Mouse (Mus musculus) lung, postnatal 0 days (tissue): Measurements from ENCODE around the gene Mblac2. TPM values are rescaled to one million over a fixed set of nuclear protein-coding genes. Genes with fewer than 3 reads are reported as not detected.
A peak's percentile ranks its signal among the peaks of the same experiment; 100 is the strongest.
"Not testable (repeated sequence)": the region's sequence is repeated elsewhere in the genome, so short reads cannot be mapped to it uniquely, and the experiment has no call there.

Experiments
- ATAC-seq: fragments of 200-750 bp; cut with Nextera tagmentation; 2 replicates; pipeline ENCODE4 v1.8.0; 2017; ENCODE audit warnings: moderate library complexity
- DNase-seq: peaks from one replicate; pipeline ENCODE4 v3.0.0-alpha.2; 2016; ENCODE audit warnings: low spot score
- H3K27ac ChIP-seq: fragments of 300-500 bp; sonication (generic); 2 replicates; pipeline ENCODE4 v1.5.1; 2014; ENCODE audit warnings: antibody characterized with exemption, mild to moderate bottlenecking, low read length, mixed read lengths
- H3K27me3 ChIP-seq: fragments of 300-500 bp; sonication (generic); replicated peaks from 2 replicates; pipeline ENCODE4 v1.6.1; 2014; ENCODE audit warnings: low read length, mixed read lengths; ENCODE audit not compliant: insufficient read depth
- H3K36me3 ChIP-seq: fragments of 300-500 bp; sonication (generic); 2 replicates; pipeline ENCODE4 v1.6.1; 2014; ENCODE audit warnings: low read length, mixed read lengths; ENCODE audit not compliant: insufficient read depth
- H3K4me1 ChIP-seq: fragments of 300-500 bp; sonication (generic); 2 replicates; pipeline ENCODE4 v1.6.1; 2014; ENCODE audit warnings: antibody characterized with exemption, low read depth, low read length, mixed read lengths; ENCODE audit not compliant: insufficient read depth
- H3K4me2 ChIP-seq: fragments of 300-500 bp; sonication (generic); replicated peaks from 2 replicates; pipeline ENCODE4 v1.6.1; 2014; ENCODE audit warnings: low read depth, mild to moderate bottlenecking, low read length, moderate library complexity, mixed read lengths
- H3K4me3 ChIP-seq: fragments of 300-500 bp; sonication (generic); 2 replicates; pipeline ENCODE4 v1.5.1; 2014; ENCODE audit warnings: low read depth, low read length
- H3K9ac ChIP-seq: fragments of 300-500 bp; sonication (generic); replicated peaks from 2 replicates; pipeline ENCODE4 v1.6.1; 2014; ENCODE audit warnings: low read depth, mild to moderate bottlenecking
- H3K9me3 ChIP-seq: fragments of 300-500 bp; sonication (generic); 2 replicates; pipeline ENCODE4 v1.6.1; 2016; ENCODE audit warnings: low read length, mixed read lengths
- CTCF ChIP-seq: IDR thresholded peaks from 2 replicates; pipeline ENCODE4 v1.5.1; 2016; ENCODE audit warnings: antibody characterized with exemption, mild to moderate bottlenecking
- EP300 ChIP-seq: IDR thresholded peaks from 2 replicates; pipeline ENCODE4 v1.6.1; 2016; ENCODE audit warnings: antibody characterized with exemption, mild to moderate bottlenecking, control low read depth
- WGBS: fragments of 180-500 bp; shearing (Covaris S2); extraction: QIAGEN DNeasy Blood & Tissue Kit; methylation state at CpG from one replicate; pipeline ENCODE4 v1.1.7; 2014; 5-methylcytosine and 5-hydroxymethylcytosine counted together
- polyA plus RNA-seq: library from polyadenylated mRNA; unstranded; fragments of >200 nt; fragmentation: Nextera tagmentation; extraction: Ambion mirVana; gene quantifications from 2 replicates; pipeline ENCODE4 v1.2.1, GENCODE M21; 2015

Gene Mblac2
- polyA plus RNA-seq, 1 experiment from 2014 or later: 6.5 TPM

DNA sequence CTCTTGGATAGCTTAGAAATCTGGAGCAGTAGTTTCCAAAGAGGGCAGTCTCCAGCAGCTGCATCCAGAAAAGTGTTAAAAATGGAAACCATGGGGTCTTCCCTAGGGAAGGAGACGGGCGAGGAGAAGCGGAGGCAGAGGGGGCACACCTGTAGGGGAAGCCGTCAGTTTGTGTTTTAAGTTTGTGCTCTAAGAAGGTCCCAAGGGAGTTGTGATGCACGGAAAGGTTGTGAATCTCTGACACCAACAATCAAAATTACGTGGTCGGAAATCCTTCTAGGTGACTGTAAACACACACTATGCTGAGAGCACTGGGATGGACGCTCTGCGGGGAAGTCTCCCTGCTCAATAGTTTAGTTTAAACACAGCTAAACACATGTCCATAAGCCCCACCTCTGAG, 7.5 kb upstream of the Mblac2 start:
- Histone ChIP-seq H3K9ac (no peak overlapping the region), H3K4me2 (no peak overlapping the region), H3K4me1 (no peaks in the 10 kb centered on the region), H3K27ac (no peak overlapping the region), H3K9me3 (no peaks in the 10 kb centered on the region), H3K4me3 (no peak overlapping the region), H3K27me3 (no peaks in the 10 kb centered on the region), H3K36me3 (no peaks in the 10 kb centered on the region)
- 78% methylated on average over 9 of the region's 9 CpGs for WGBS
- TF ChIP-seq EP300 (no peak), CTCF (no peak)
- ATAC-seq (no peak), DNase-seq (no peak)

GRCm38 (mm10) chr13:81706311-81706710, 4.8 kb upstream of the Mblac2 start:
- Histone ChIP-seq H3K9me3 (no peaks in the 10 kb centered on the region), H3K9ac (no peak overlapping the region), H3K27ac (no peak overlapping the region), H3K27me3 (no peaks in the 10 kb centered on the region), H3K4me1 (no peaks in the 10 kb centered on the region), H3K4me2 (no peak overlapping the region), H3K4me3 (no peak overlapping the region), H3K36me3 (no peaks in the 10 kb centered on the region)
- WGBS: 95% methylated on average over 5 of the region's 5 CpGs
- ATAC-seq (no peak), DNase-seq (no peak)
- TF ChIP-seq CTCF (no peak), EP300 (no peak)

DNA sequence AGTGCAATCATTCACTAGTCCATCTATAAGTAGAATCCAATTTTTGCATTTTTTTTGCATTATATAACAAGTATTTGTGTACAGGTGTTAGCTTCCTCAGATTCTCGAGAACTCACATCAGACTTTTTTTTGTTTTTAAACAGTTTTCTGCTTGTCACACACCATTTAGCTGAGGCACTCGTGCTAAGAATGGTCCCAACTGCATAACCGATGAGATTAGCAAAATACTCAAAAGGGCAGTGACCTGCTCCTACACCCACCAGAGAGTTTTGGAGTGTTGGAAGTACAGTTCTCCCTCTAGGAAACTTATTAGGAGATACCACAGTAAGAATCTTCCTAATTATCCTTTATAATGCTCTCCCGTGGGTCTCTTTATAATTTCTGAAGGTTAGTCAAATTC, 1.3 kb upstream of the Mblac2 start:
- Histone ChIP-seq H3K4me3 (no peak overlapping the region), H3K27me3 (no peaks in the 10 kb centered on the region), H3K9me3 (no peaks in the 10 kb centered on the region), H3K36me3 (no peaks in the 10 kb centered on the region), H3K4me1 (no peaks in the 10 kb centered on the region), H3K27ac (no peak overlapping the region), H3K9ac (peak overlapping the region; percentile 17; the same call in 1 of the 2 replicates), H3K4me2 (peak overlapping the region; percentile 98; the same call in 1 of the 2 replicates)
- DNase-seq (no peak), ATAC-seq (no peak)
- WGBS: 32% methylated on average over 4 of the region's 4 CpGs
- TF ChIP-seq EP300 (no peak), CTCF (no peak)

GRCm38 (mm10) chr13:81710266-81710665, 875 bp upstream of the Mblac2 start:
- peak overlapping the region; percentile 98 for H3K4me2 ChIP-seq
- no peaks in the 10 kb centered on the region for H3K4me1 ChIP-seq
- H3K27ac ChIP-seq: no peak overlapping the region
- ATAC-seq (no peak), DNase-seq (peak; percentile 20)
- H3K9me3 ChIP-seq: no peaks in the 10 kb centered on the region
- no peaks in the 10 kb centered on the region for H3K36me3 ChIP-seq
- no peaks in the 10 kb centered on the region for H3K27me3 ChIP-seq
- TF ChIP-seq EP300: no peak
- TF ChIP-seq CTCF: no peak
- WGBS: 1% methylated on average over 7 of the region's 7 CpGs
- peak overlapping the region; percentile 75 for H3K4me3 ChIP-seq
- peak overlapping the region; percentile 17; the same call in 1 of the 2 replicates for H3K9ac ChIP-seq

DNA sequence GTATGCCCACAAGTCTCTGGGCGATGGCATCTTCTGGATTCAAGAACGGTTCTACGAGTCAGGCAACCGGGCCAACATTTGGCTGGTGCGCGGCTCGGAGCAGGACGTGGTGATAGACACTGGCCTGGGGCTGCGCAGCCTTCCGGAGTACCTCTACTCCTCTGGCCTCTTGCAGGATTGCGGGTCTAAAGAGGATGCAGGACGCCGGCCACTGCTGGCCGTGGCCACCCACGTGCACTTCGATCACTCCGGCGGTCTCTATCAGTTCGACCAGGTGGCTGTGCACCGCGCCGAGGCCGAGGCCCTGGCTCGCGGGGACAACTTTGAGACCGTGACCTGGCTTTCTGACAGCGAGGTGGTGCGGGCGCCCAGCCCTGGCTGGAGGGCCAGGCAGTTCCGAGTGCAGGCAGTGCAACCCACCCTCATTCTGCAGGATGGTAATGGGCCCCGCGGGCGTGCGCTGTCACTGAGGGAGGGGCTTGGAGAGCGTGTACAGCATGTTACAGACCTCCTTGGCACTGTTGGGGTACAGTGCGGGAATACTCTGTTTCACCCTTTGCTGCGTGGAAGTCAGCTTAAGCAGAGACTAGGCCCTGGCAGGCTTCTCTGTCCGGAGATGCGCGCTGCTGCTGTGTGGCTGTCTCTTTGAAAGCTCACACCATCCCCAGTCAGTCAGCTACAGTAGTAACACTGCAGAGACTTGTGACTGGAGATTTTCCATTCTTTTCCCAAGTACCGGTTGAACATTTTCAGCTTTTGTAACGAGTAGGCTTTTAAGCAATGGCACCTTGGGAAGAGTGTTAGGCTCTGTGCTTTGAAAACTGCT, 618 bp downstream of the Mblac2 start:
- ATAC-seq (no peak; the same call in 1 of the 2 replicates), DNase-seq (no peak)
- peak overlapping the region; percentile 46; the same call in 1 of the 2 replicates for H3K9ac ChIP-seq
- H3K4me3 ChIP-seq: peak overlapping the region; percentile 75
- TF ChIP-seq CTCF (no peak), EP300 (no peak)
- peak overlapping the region; percentile 98 for H3K4me2 ChIP-seq
- no peaks in the 10 kb centered on the region for H3K9me3 ChIP-seq
- under 1% methylated on average over 41 of the region's 42 CpGs for WGBS
- H3K4me1 ChIP-seq: no peaks in the 10 kb centered on the region
- 0 out of 2 replicates have a peak overlapping the region, but pooled peaks have one; percentile 32 for H3K27ac ChIP-seq
- H3K36me3 ChIP-seq: no peaks in the 10 kb centered on the region
- H3K27me3 ChIP-seq: no peaks in the 10 kb centered on the region

GRCm38 (mm10) chr13:81713896-81714295, 2.8 kb downstream of the Mblac2 start:
- ATAC-seq: no peak
- Histone ChIP-seq H3K27me3 (no peaks in the 10 kb centered on the region), H3K27ac (no peak overlapping the region), H3K4me3 (no peak overlapping the region), H3K4me1 (no peaks in the 10 kb centered on the region), H3K4me2 (no peak overlapping the region), H3K36me3 (no peaks in the 10 kb centered on the region), H3K9me3 (no peaks in the 10 kb centered on the region), H3K9ac (no peak overlapping the region)
- no peak for DNase-seq
- WGBS: 86% methylated on average over 1 of the region's 1 CpGs
- TF ChIP-seq CTCF (no peak), EP300 (no peak)

- DNase-seq, H3K4me3 ChIP-seq, H3K9me3 ChIP-seq, H3K27ac ChIP-seq, H3K27me3 ChIP-seq, H3K4me1 ChIP-seq, H3K9ac ChIP-seq, ATAC-seq, H3K36me3 ChIP-seq, H3K4me2 ChIP-seq: not testable (repeated sequence)
- WGBS: 62% methylated on average over 12 of the region's 12 CpGs
Observed at GRCm38 (mm10) chr13:81728141-81728540, 17.0 kb downstream of the Mblac2 start.
